Mouse (Mus musculus): ENCODE results near the gene Prkar2b. TPM values are rescaled to one million over a fixed set of nuclear protein-coding genes. Genes with fewer than 3 reads are reported as not detected.

The Prkar2b gene
- polyA plus RNA-seq, 1 experiment from 2014 or later, result 34.0 TPM

DNA sequence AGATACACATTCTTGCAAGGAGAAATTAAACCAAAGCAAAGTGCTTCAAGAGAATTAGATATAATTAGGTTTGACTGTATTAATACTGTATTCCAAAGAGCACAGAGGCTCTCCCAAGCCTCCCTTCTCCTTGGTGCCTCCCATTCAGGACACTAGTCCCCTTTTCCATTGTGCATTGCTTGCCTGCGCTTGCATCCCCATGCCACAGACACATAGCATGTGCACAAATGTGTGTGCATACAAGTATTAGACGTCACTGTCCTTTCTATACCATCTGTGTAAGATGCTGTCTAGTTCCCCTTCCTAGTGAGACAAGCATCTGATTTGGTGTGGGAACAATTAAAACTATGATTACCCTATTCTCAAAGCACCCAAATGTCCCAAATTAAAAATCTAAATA lies 2.0 kb downstream of the Prkar2b start:
- peak overlapping the region; percentile 76 for H3K4me3 ChIP-seq (ENCODE audit: low read depth, low read length)
- no peaks in the 10 kb centered on the region; the same call in 1 of the 2 replicates for H3K36me3 ChIP-seq (replicated peaks; ENCODE audit: insufficient read depth, low read length)
- H3K4me1 ChIP-seq (ENCODE audit: insufficient read depth), result peaks cover 25% of the 10 kb centered on the region
- H3K9ac ChIP-seq (replicated peaks), result peak overlapping the region; percentile 84; the same call in 1 of the 2 replicates
- TF ChIP-seq EP300 (IDR thresholded peaks at IDR 0.05; ENCODE audit: low read depth), result no peak
- TF ChIP-seq CTCF (IDR thresholded peaks at IDR 0.05; ENCODE audit: low read depth), result no peak
- H3K4me2 ChIP-seq (ENCODE audit: low read depth, low read length), result peak overlapping the region; percentile 80
- DNase-seq (no peak), ATAC-seq (no peak)
- H3K27me3 ChIP-seq (ENCODE audit: insufficient read depth, low read length), result 0 out of 2 replicates have a peak, but pooled peaks cover 4% of the 10 kb centered on the region
- no peak overlapping the region for H3K27ac ChIP-seq (ENCODE audit: low read depth)
- 63% methylated on average over 2 of the region's 2 CpGs for WGBS (ENCODE audit: insufficient replicate concordance)
- no peaks in the 10 kb centered on the region for H3K9me3 ChIP-seq (ENCODE audit: low read length)

DNA sequence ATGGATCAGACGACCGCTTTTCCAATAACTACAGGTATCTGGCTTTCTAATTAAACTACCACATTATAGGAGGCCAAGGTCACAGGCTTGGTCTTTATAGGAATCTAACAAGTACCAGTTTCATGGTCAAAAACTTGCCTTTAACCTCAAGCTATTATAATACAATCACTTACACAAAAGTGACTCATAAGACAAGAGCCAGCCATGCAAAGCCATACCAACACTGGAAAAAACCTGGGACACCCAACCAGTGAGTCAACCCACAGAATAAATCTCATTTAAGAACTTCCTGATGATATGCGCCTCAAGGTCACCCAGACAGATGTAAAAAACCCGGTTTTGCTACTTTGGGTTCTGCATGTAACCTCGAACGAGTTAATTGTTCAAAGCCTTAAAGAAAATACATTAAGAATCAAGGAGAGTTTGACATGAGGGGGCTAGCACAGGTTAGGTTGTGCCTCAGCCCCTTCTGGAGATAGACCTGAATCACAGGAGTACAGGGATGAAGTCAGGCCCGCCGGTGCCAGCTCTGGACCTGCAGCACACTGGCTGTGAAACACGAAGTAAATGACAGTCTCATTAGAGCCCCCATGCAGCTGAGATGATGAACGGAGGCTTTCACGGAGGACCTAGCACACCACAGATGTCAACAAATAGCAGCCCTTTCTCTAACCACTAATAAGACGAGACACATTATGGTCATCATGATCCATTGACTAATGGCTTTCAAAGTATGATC lies 3.5 kb downstream of the Prkar2b start:
- TF ChIP-seq EP300 (IDR thresholded peaks at IDR 0.05; ENCODE audit: low read depth) (no peak), CTCF (IDR thresholded peaks at IDR 0.05; ENCODE audit: low read depth) (no peak)
- H3K9ac ChIP-seq (replicated peaks), result peak overlapping the region; percentile 12
- H3K27me3 ChIP-seq (ENCODE audit: insufficient read depth, low read length), result 0 out of 2 replicates have a peak, but pooled peaks cover 4% of the 10 kb centered on the region
- no peak for DNase-seq
- H3K4me3 ChIP-seq (ENCODE audit: low read depth, low read length), result peak overlapping the region; percentile 76
- peak overlapping the region; percentile 34; the same call in 1 of the 2 replicates for H3K27ac ChIP-seq (ENCODE audit: low read depth)
- no peaks in the 10 kb centered on the region for H3K9me3 ChIP-seq (ENCODE audit: low read length)
- no peak for ATAC-seq
- WGBS (ENCODE audit: insufficient replicate concordance), result 78% methylated on average over 12 of the region's 12 CpGs
- H3K4me2 ChIP-seq (ENCODE audit: low read depth, low read length), result peak overlapping the region; percentile 80
- H3K36me3 ChIP-seq (replicated peaks; ENCODE audit: insufficient read depth, low read length), result no peaks in the 10 kb centered on the region; the same call in 1 of the 2 replicates
- peaks cover 30% of the 10 kb centered on the region for H3K4me1 ChIP-seq (ENCODE audit: insufficient read depth)

DNA sequence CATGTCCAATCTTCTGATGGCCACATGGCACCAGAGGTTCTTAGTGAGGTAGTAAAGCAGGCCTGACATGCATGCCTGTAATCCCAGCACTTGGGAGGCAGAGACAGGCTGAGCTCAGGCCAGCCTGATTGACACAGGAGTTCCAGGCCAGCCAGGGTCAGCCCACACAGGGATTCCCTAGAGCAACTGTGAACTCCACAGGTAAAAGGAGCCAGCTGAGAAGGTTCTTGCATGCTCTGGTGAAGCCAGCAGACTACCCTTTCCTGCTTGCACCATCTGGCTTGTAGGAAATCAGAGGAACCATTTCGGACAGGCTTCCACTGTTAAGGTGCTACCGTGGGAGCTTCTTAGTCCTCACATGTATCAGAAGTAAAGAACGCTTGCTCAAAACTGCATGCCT lies 5.3 kb downstream of the Prkar2b start:
- ATAC-seq (no peak), DNase-seq (no peak)
- no peaks in the 10 kb centered on the region; the same call in 1 of the 2 replicates for H3K36me3 ChIP-seq (replicated peaks; ENCODE audit: insufficient read depth, low read length)
- H3K4me1 ChIP-seq (ENCODE audit: insufficient read depth), result peaks cover 35% of the 10 kb centered on the region
- H3K27ac ChIP-seq (ENCODE audit: low read depth), result peak overlapping the region; percentile 48; the same call in 1 of the 2 replicates
- TF ChIP-seq CTCF (IDR thresholded peaks at IDR 0.05; ENCODE audit: low read depth), result no peak
- TF ChIP-seq EP300 (IDR thresholded peaks at IDR 0.05; ENCODE audit: low read depth), result no peak
- H3K4me3 ChIP-seq (ENCODE audit: low read depth, low read length), result no peak overlapping the region
- H3K4me2 ChIP-seq (ENCODE audit: low read depth, low read length), result peak overlapping the region; percentile 50; the same call in 1 of the 2 replicates
- WGBS (ENCODE audit: insufficient replicate concordance), result 84% methylated on average over 3 of the region's 3 CpGs
- 0 out of 2 replicates have a peak overlapping the region, but pooled peaks have one; percentile 4 for H3K9ac ChIP-seq (replicated peaks)
- H3K9me3 ChIP-seq (ENCODE audit: low read length), result no peaks in the 10 kb centered on the region
- 0 out of 2 replicates have a peak, but pooled peaks cover 4% of the 10 kb centered on the region for H3K27me3 ChIP-seq (ENCODE audit: insufficient read depth, low read length)

DNA sequence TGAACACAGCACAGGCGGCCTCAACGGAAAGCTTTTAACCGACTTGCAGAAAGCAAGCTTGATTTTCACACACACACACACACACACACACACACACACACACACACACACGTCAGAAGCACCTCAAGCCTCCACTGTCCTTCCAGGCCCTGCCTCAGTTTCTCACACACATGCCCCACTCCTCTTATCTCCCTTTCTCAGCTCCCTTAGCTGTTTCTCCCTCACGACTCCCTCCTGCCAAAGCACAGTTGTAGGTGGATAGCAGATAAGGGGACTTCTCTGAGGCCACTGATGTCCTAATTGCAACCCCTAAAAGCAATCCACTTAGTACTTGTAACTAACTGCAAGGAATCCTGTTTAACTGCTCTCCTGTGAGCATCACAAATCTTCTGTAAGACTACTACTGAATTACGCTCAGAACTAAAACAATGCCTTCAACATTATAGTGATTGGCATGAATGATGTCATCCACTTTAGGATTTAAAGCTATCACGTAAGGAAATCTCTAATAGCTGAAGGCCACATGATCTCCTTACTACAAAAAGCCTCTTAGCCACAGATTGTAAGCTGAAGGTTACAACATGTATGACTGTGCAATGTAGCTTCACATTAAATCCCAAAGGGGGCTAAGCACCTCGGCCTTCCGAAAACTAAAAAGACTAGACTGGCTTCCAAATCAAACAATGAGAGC lies 6.5 kb downstream of the Prkar2b start:
- WGBS (ENCODE audit: insufficient replicate concordance), result 53% methylated on average over 9 of the region's 9 CpGs
- H3K27me3 ChIP-seq (ENCODE audit: insufficient read depth, low read length), result no peaks in the 10 kb centered on the region
- peak overlapping the region; percentile 65 for H3K9ac ChIP-seq (replicated peaks)
- H3K4me2 ChIP-seq (ENCODE audit: low read depth, low read length), result peak overlapping the region; percentile 63
- no peaks in the 10 kb centered on the region; the same call in 1 of the 2 replicates for H3K36me3 ChIP-seq (replicated peaks; ENCODE audit: insufficient read depth, low read length)
- H3K4me3 ChIP-seq (ENCODE audit: low read depth, low read length), result no peak overlapping the region
- peak overlapping the region; percentile 75 for H3K27ac ChIP-seq (ENCODE audit: low read depth)
- peak; percentile 62 for ATAC-seq
- H3K9me3 ChIP-seq (ENCODE audit: low read length), result no peaks in the 10 kb centered on the region
- peak; percentile 29 for DNase-seq
- TF ChIP-seq CTCF (IDR thresholded peaks at IDR 0.05; ENCODE audit: low read depth) (no peak), EP300 (IDR thresholded peaks at IDR 0.05; ENCODE audit: low read depth) (peak; percentile 92)
- peaks cover 35% of the 10 kb centered on the region for H3K4me1 ChIP-seq (ENCODE audit: insufficient read depth)

DNA sequence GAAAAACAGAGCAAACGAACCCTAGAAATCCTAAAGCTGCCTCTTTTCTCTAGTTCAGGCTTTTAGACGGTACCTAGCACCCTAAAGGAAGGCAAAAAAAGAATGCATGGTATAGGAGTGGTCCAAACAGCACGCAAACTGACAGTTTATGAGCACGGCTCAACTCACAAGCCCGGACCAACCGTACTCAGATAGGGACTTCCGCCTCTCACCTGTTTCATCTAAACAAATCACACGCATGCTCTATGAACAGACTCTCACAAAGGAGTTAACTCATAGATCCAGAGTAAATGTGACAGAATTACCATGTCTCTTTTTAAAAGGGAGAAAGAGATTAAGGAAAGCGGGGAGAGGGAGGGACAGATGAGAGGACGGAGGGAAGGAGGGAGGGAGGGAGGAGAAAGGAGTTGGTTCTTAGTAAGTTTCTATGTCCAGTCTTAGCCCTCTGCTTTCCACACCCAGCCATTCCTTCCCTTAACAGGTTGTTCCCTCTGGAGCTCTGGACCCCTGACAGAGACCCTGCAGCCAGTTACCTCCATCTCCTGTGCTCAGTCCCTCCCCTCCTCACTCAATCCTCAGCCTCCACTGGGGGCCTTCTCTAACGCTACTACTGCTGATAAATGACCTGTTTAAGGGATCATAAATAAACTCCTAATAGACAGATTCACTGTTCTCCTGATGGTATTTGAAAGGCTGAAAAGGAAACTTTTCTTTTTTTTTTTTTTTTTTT lies 7.3 kb downstream of the Prkar2b start:
- ATAC-seq, result no peak

More for the DNA sequence above, 7.3 kb downstream of the Prkar2b start:
- no peaks in the 10 kb centered on the region for H3K9me3 ChIP-seq (ENCODE audit: low read length)
- H3K4me2 ChIP-seq (ENCODE audit: low read depth, low read length), result peak overlapping the region; percentile 63
- TF ChIP-seq CTCF (IDR thresholded peaks at IDR 0.05; ENCODE audit: low read depth), result no peak
- no peak for TF ChIP-seq EP300 (IDR thresholded peaks at IDR 0.05; ENCODE audit: low read depth)
- no peak for DNase-seq
- H3K9ac ChIP-seq (replicated peaks), result peak overlapping the region; percentile 65
- no peaks in the 10 kb centered on the region; the same call in 1 of the 2 replicates for H3K36me3 ChIP-seq (replicated peaks; ENCODE audit: insufficient read depth, low read length)
- peaks cover 35% of the 10 kb centered on the region for H3K4me1 ChIP-seq (ENCODE audit: insufficient read depth)
- WGBS (ENCODE audit: insufficient replicate concordance), result 71% methylated on average over 11 of the region's 11 CpGs
- no peak overlapping the region for H3K4me3 ChIP-seq (ENCODE audit: low read depth, low read length)
- H3K27ac ChIP-seq (ENCODE audit: low read depth), result peak overlapping the region; percentile 75
- no peaks in the 10 kb centered on the region for H3K27me3 ChIP-seq (ENCODE audit: insufficient read depth, low read length)
